Mouse (Mus musculus): Measurements from ENCODE around the gene Timm8b. TPM values are rescaled to one million over a fixed set of nuclear protein-coding genes. Genes with fewer than 3 reads are reported as not detected.

The Timm8b gene
- polyA plus RNA-seq, 1 experiment from 2014 or later, result 198 TPM

DNA sequence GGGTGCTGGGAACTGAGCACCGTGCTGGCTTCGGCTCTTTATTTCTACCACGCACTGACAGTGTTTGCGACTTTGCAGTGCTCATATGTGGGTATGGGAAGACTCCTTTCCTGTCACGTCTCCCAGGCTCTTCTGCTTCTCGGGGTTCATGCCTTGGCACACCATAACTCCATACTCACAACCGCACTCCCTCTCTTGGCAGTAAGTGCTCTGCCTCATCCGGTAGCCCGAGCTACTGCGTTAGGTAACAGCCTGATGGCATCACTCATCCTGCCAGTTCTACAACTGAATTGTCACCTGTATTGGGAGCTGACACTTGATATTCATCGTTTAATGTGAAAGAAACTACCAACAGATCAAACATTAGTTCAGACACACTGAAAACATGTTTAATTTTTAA lies 30.6 kb downstream of the Timm8b start:
- DNase-seq (no peak), ATAC-seq (no peak)
- Histone ChIP-seq H3K4me3 (ENCODE audit: low read depth, low read length) (no peak overlapping the region), H3K4me1 (ENCODE audit: insufficient read depth) (no peaks in the 10 kb centered on the region), H3K4me2 (ENCODE audit: low read depth, low read length) (no peak overlapping the region), H3K9me3 (ENCODE audit: low read length) (no peaks in the 10 kb centered on the region), H3K36me3 (replicated peaks; ENCODE audit: insufficient read depth, low read length) (peaks cover 33% of the 10 kb centered on the region), H3K9ac (replicated peaks) (no peak overlapping the region), H3K27ac (ENCODE audit: low read depth) (no peak overlapping the region), H3K27me3 (ENCODE audit: insufficient read depth, low read length) (no peaks in the 10 kb centered on the region)
- WGBS (ENCODE audit: insufficient replicate concordance), result 90% methylated on average over 11 of the region's 11 CpGs
- TF ChIP-seq EP300 (IDR thresholded peaks at IDR 0.05; ENCODE audit: low read depth) (no peak), CTCF (IDR thresholded peaks at IDR 0.05; ENCODE audit: low read depth) (no peak)

DNA sequence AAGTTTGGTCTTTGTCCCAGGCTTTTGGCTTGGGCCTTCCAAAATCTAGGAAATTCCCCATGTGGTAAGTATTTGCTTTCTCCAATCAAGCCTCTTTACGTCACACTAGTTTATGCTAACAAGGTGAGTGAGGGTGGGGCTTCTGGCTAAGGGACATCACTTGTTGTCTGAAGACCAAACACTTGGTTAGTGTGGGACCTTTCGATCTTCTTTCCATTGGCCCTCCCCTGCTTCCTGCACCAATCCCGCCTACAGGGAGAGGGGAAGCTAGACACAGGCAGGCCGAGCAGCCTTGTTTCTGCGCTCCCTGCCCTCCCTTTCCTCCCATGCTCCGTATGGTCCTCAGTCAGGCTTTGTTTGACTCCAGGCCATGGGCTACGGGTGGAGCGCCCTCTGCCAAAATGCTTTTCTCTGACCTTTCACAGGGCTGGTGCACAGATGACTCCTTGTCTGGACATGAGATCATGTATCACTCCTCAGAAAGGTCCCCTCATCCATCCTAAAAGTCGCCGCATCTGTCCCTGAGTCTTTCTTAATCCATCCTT lies 43.2 kb downstream of the Timm8b start:
- Histone ChIP-seq H3K9me3 (ENCODE audit: low read length) (no peaks in the 10 kb centered on the region), H3K4me2 (ENCODE audit: low read depth, low read length) (no peak overlapping the region), H3K27ac (ENCODE audit: low read depth) (no peak overlapping the region), H3K9ac (replicated peaks) (no peak overlapping the region), H3K4me1 (ENCODE audit: insufficient read depth) (no peaks in the 10 kb centered on the region), H3K27me3 (ENCODE audit: insufficient read depth, low read length) (no peaks in the 10 kb centered on the region), H3K4me3 (ENCODE audit: low read depth, low read length) (no peak overlapping the region), H3K36me3 (replicated peaks; ENCODE audit: insufficient read depth, low read length) (peaks cover 57% of the 10 kb centered on the region)
- DNase-seq (no peak), ATAC-seq (no peak)
- 80% methylated on average over 10 of the region's 10 CpGs for WGBS (ENCODE audit: insufficient replicate concordance)
- TF ChIP-seq CTCF (IDR thresholded peaks at IDR 0.05; ENCODE audit: low read depth) (no peak), EP300 (IDR thresholded peaks at IDR 0.05; ENCODE audit: low read depth) (no peak)

DNA sequence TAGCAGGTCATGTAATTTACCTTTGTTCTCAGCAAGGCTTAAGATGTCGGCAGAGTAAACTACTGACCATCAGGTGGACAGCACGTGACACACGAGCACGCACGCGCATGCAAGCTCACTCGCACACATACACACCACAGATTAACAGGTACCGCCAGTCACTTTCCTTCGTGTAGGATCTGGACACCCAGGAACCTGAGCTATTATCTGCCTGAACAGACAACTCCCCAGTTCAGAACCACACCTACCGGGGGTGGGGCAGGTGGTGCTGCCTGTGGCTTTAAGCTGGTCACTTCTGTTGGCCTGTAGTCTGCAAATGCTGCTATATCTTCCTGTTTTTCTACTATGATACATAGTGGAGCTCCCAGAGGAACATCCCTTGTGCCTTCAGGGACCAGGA lies 46.8 kb downstream of the Timm8b start:
- Histone ChIP-seq H3K4me3 (ENCODE audit: low read depth, low read length) (no peak overlapping the region), H3K27ac (ENCODE audit: low read depth) (no peak overlapping the region), H3K9me3 (ENCODE audit: low read length) (no peaks in the 10 kb centered on the region), H3K9ac (replicated peaks) (no peak overlapping the region), H3K36me3 (replicated peaks; ENCODE audit: insufficient read depth, low read length) (peaks cover 51% of the 10 kb centered on the region), H3K4me1 (ENCODE audit: insufficient read depth) (no peaks in the 10 kb centered on the region), H3K4me2 (ENCODE audit: low read depth, low read length) (no peak overlapping the region), H3K27me3 (ENCODE audit: insufficient read depth, low read length) (no peaks in the 10 kb centered on the region)
- peak; percentile 28 for DNase-seq
- WGBS (ENCODE audit: insufficient replicate concordance), result 78% methylated on average over 10 of the region's 10 CpGs
- no peak for TF ChIP-seq EP300 (IDR thresholded peaks at IDR 0.05; ENCODE audit: low read depth)
- no peak for TF ChIP-seq CTCF (IDR thresholded peaks at IDR 0.05; ENCODE audit: low read depth)
- peak; percentile 49 for ATAC-seq

Other genes starting within 250 kb of the Timm8b start
- 0.71 and 1.0 TPM in 2 replicates for gene Plet1, start 109.4 kb upstream of the Timm8b start, polyA plus RNA-seq (2015; fragmentation: Nextera tagmentation; extraction: Ambion mirVana)
- gene Pts, start 75.2 kb upstream of the Timm8b start, polyA plus RNA-seq (2015; fragmentation: Nextera tagmentation; extraction: Ambion mirVana), result 44.6 and 48.9 TPM in 2 replicates
- gene Il18, start 49.1 kb upstream of the Timm8b start, polyA plus RNA-seq (2015; fragmentation: Nextera tagmentation; extraction: Ambion mirVana), result 19.1 and 19.8 TPM in 2 replicates
- gene Bco2, start 48.7 kb upstream of the Timm8b start, polyA plus RNA-seq (2015; fragmentation: Nextera tagmentation; extraction: Ambion mirVana), result 1.1 and 1.6 TPM in 2 replicates
- gene Tex12, start 42.6 kb upstream of the Timm8b start, polyA plus RNA-seq (2015; fragmentation: Nextera tagmentation; extraction: Ambion mirVana), result not detected in 2 replicates
- 454 and 476 TPM in 2 replicates for gene Sdhd, start 98 bp upstream of the Timm8b start, polyA plus RNA-seq (2015; fragmentation: Nextera tagmentation; extraction: Ambion mirVana)
- gene Pih1d2, start 13.4 kb downstream of the Timm8b start, polyA plus RNA-seq (2015; fragmentation: Nextera tagmentation; extraction: Ambion mirVana), result 0.51 and 0.73 TPM in 2 replicates
- gene Nkapd1, start 13.6 kb downstream of the Timm8b start, polyA plus RNA-seq (2015; fragmentation: Nextera tagmentation; extraction: Ambion mirVana), result 8.3 and 9.2 TPM in 2 replicates
- 25.5 and 26.1 TPM in 2 replicates for gene Dlat, start 55.9 kb downstream of the Timm8b start, polyA plus RNA-seq (2015; fragmentation: Nextera tagmentation; extraction: Ambion mirVana)
- gene Dixdc1, start 135.6 kb downstream of the Timm8b start, polyA plus RNA-seq (2015; fragmentation: Nextera tagmentation; extraction: Ambion mirVana), result 3.6 and 3.7 TPM in 2 replicates
- gene 2310030G06Rik, start 142.6 kb downstream of the Timm8b start, polyA plus RNA-seq (2015; fragmentation: Nextera tagmentation; extraction: Ambion mirVana), result 11.6 and 13.9 TPM in 2 replicates
- gene Cryab, start 147.4 kb downstream of the Timm8b start, polyA plus RNA-seq (2015; fragmentation: Nextera tagmentation; extraction: Ambion mirVana), result 9.1 and 14.2 TPM in 2 replicates
- gene Hspb2, start 148.4 kb downstream of the Timm8b start, polyA plus RNA-seq (2015; fragmentation: Nextera tagmentation; extraction: Ambion mirVana), result 0.86 and 1.2 TPM in 2 replicates
- gene Fdxacb1, start 164.3 kb downstream of the Timm8b start, polyA plus RNA-seq (2015; fragmentation: Nextera tagmentation; extraction: Ambion mirVana), result 4.9 and 6.6 TPM in 2 replicates
- gene Alg9, start 171.1 kb downstream of the Timm8b start, polyA plus RNA-seq (2015; fragmentation: Nextera tagmentation; extraction: Ambion mirVana), result 7.5 and 8.6 TPM in 2 replicates
- 34.6 and 36.2 TPM in 2 replicates for gene 1110032A03Rik, start 171.6 kb downstream of the Timm8b start, polyA plus RNA-seq (2015; fragmentation: Nextera tagmentation; extraction: Ambion mirVana)
- 18.8 and 29.0 TPM in 2 replicates for gene Ppp2r1b, start 241.4 kb downstream of the Timm8b start, polyA plus RNA-seq (2015; fragmentation: Nextera tagmentation; extraction: Ambion mirVana)